Mouse (Mus musculus) ovary, postnatal 10 days (tissue): ENCODE data around the gene Dctn1.

Experiments used
- DNase-seq: peaks from one replicate; pipeline ENCODE4 v3.0.0; 2022; ENCODE audit warnings: low spot score

Dctn1 gene

DNA sequence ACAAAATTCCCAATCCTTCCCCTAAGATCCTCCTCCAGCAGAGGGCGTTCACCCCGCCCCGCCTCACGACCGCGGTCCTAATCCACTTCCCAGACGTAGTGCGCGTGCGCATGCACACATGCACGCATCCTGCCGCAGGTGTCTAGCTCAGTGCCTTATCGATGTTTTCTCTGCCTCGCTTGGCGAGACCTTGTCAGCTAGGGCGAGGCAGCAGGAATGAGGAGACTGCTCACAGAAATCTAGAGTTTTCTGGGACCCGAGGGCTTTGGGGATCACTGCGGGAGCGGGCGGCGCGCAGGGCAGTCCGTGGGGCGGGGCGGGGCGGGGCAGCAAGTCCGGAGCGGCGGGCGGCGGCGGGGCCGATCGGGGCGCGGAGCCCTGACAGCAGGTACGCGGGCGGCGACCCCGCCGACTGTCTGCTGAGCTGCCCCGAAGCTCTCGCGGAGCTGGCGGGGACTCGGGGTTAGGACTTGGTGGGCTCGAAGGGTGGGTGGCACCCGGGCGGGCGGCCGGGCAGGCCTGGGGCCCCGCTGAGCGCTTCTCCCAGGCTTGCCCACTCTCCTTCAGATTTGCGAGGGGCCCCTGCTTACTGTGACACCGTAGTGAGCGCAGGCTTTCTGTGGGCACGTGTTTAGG lies at the start of gene Dctn1:
Gene Dctn1 (plus strand): TSS at position 314 of the 636 bp plus-strand sequence.
- peak; percentile 94 for DNase-seq

DNA sequence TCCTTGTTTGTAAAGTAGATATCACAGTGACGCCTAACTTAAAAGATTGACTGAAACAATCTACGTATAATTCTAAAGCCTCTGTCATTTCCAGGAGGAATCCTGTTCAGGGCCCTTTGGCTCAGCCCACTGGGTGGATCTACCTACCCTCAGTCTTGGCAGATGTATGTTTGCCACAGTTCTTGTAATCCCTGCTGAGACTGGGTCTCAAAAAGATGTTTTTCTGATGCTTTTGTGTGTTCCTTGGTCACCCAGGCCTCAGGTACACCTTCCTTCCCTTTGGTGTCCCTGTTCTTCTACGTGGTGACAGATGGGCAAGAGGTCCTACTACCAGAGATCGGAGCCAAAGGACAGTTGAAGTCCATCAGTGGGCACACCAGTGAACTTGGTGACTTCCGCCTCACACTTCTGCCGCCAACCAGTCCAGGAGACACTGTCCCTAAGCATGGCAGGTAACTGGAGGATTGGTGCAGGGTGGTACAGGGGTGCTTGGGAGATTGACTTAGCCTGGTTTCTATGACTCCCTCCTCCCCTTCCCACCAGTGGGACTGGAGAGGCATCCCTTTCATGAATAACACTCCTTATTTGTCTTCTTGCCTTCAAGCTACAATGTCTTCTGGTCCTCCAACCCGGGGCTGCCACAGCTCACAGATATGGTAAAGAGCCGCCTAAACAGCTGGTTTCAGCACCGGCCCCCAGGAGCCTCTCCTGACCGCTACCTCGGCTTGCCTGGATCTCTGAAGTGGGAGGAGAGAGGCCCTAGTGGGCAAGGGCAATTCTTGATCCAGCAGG lies 49.2 kb upstream of the Dctn1 start:
- DNase-seq = no peak

DNA sequence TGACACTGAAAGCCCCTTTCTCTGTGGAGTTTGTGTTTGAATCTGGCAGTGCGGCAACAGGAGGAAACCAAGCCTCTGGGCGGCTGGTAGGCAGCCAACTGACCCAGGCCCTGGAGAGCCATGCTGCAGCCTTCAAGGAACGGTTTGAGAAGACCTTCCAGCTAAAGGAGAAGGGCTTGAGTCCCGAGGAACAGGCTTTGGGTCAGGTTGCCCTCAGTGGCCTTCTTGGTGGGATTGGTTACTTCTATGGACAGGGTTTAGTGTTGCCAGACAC lies 48.6 kb upstream of the Dctn1 start:
- no peak for DNase-seq

DNA sequence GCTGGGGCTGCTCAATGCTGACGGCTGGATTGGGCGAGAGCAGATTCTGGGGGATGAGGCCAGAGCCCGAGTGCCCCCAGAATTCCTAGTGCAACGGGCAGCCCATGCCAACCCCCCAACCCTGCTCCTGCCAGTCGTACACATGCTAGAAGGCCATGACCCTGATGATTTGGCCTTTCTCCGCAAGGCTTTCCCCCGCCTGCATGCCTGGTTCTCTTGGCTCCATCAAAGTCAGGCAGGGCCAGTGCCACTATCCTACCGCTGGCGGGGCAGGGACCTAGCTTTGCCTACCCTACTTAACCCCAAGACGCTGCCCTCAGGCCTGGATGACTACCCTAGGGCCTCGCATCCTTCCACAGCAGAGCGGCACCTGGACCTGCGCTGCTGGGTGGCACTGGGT lies 48.1 kb upstream of the Dctn1 start:
- DNase-seq = no peak

DNA sequence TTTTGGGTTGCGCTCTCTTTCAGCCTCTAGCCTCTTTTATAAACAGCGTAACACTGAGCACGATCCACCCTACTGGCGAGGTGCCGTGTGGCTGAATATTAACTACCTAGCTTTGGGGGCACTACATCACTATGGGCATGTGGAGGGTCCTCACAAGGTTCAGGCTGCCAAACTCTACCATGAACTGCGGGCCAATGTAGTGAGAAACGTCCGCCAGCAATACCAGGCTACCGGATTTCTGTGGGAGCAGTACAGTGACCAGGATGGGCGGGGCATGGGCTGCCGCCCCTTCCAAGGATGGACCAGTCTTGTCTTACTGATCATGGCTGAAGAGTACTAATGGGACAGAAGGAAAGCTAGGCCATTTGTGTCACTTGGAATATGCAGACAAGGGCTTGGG lies 47.4 kb upstream of the Dctn1 start:
- DNase-seq = no peak

DNA sequence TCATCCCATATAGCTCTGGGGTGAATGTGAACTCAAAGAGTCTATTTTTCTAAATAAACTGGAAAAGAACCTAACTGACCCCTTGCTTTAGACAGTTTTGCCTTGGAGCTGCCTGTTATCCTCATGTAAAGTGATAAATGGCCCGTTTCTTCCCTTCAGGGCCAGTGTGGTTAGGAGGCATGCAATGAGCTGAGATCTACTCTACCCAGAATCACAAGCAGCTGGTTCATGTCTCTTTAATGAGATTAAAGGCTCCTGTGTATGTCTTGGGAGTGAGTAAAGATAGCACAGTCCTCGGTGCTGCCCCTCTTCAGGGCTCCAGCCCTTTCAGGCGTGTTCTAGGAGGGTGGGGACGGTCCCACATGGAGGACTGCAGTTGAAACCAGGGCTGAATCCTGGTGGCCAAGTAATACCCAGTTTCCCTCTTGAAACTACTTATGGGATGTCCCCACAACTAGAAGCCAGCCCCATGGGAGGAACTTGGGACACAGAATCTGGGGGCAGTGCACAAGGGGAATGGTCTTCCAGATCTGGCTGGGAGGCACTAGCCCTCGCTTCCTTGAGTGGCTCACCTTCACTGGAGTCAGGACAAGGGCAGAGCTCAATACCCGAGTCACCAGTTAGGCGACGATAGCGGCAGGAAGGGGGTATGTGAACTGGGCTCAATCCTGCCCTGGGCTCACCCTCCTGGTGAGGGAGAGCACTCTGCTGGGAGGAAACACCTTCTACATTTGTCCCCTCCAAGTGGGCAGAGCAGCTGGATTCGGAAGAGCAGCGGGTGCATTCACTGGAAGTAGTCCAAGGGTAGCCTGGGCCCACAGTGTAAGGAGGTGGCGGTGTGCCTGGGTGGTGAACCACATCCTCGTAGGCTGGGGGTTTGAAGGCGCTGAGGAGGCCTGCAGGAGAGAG lies 46.6 kb upstream of the Dctn1 start:
- no peak for DNase-seq

DNA sequence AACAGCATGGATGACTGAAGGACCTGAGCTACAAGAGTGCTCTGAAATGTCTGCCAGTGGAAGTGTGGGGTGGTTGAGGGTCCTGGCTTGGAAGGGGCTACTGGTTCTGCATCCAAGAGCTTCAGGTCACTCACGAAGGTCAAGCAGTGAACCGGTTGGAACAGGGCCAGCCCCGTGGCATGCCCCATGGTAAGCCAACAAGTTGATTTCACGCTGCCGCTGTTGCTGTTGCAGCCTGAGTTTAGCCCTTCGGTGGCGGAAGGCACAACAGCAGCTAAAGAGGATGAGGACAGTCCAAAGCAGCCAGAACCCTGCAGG lies 46.0 kb upstream of the Dctn1 start:
- DNase-seq = no peak

DNA sequence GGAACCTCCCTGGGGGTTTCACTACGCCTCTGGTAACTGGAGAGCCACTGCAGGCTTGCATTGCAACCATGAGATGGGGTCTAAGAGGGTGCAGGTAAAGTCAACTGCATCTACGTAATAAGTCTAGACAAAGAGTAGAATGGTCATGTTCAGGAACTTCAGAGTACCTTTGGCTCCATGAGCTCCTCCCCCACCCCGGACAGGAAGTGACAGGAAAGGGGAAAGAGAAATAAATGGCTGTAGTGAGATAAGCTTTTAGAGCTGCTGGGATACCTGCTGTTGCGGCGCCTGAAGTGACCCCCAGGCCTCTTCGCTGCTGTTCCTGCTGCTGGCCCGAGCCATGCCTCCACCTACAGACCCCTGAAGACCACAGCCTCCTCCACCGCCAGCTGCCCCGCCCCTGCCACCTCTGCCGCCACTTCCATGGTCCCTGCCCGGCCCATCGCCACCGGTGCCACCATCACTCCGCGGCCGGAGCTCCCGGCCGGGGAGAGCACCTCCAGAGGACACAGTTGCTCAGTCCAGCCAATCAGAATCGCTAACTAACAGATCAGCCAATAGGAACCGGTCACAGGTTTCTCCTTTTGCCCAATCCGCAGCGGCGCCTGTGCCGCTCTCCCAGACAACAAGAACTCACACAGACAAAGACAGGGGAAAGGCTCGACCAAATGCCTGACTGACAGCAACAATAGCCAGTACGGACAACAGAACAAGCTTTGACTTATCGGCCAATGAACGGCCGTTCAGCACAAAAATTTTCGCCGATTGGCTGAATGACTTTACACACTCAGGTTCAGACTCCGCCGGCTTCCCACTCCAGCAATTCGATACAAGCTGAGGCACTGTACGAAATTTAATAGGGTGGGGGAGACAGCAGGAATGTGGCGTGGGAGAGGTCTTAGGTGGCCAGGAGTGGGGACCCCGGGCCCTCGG lies 44.5 kb upstream of the Dctn1 start, which contains the start of gene Wbp1:
Gene Wbp1 (minus strand): TSS at position 630 of the 933 bp plus-strand sequence.
- DNase-seq = peak; percentile 81

DNA sequence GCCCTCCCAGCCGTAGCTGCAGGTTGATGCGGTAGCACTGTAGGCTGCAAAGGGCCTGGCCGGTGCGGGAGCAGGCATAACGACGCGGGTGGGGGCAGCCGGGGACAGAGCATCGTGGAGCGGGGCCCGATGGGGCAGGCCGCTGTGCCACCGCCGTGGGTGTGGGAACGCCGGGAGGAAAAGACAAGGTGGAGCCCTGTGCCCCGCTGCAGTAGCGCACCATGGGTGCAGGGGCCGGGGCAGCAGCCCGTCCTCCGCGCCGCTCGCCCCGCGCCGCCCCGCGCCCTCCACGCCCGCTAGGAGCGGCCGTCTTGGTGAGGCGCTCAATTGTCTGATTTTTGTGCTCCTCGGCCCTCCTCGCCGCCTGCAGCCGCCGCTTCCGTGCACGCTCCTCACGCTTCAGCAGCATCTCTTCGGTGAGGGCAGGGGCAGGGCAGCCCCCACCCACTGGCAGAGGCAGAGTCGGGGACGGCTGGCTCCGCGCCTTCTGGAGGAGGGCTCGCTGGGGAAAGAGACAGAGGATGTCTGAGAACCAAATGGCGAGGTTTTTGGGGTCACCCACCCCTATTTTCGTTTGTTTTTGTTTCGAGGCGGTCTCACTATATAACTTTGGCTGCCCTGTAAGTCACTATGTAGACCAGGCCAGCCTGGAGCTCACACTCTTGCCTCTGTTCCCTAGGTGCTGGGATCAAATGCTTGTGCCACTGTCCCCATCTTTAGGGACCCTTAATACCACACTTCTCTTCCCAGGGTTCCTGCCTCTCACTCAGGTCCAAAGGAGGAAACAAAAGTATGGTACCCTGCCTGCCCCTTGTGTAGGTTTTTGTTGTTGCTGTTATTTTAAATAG lies 43.6 kb upstream of the Dctn1 start:
- DNase-seq = no peak

DNA sequence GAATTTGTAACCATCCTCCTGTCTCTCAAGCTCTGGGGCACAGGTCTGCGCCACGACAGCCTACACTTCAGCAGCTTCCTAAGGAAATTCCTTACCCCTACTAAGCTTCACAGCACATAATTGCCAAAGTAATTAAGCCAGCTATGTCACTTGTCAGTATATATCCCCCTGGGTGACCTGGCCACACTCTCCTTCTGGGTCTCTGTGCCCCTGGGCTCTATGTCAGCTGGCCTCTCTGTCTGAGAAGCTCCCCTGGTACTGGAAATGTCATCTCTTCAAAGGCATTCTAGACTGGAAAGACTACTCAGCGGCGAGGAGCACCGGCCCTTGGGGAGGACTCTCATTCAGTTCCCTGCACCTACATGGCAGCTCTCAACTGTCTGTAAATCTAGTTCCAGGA lies 42.8 kb upstream of the Dctn1 start:
- DNase-seq = no peak

DNA sequence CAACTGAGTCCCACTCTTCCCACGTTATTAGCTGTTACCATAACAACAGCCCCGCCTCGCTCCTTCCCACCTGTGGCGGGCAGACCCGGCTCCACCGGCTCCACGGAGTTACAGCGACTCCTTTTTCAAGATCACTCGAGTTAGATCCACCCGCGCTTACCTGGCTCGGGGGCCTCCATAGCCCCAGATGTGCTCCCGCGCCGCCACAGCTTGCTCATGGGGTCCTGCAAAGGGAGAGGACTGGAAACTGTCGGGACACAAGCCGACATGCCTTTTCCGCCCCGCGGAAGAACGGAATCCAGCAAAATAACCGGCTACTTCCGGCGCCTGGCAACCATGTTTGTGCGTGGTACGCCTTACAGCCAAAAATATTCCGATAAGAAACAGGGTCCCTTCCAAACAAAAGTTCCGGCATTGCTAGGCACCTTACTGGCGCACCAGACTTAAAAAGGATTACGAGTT lies 40.8 kb upstream of the Dctn1 start:
- DNase-seq = peak; percentile 79

DNA sequence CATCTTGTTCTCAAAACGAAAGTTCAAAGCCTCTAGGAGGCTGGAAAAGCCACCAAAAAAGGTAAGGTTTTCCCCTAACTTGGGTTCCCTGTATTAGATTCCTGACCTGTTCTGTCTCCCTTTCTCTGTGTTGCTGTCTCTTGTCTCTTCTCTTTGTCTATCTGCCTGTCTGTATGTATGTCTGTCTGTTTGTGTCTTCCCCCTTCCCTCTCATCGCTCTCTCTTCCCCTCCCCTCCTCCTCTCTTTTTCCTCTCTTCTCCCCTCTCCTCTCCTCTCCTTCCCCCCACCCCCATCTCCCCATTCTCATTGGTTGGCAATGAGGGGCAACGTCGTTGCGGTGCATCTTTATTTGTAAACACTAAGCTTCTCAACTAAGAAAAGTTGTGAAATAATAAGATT lies 40.4 kb upstream of the Dctn1 start, which contains the start of gene Ino80b:
Gene Ino80b (minus strand): TSS at position 101 of the 400 bp plus-strand sequence.
- DNase-seq = no peak

DNA sequence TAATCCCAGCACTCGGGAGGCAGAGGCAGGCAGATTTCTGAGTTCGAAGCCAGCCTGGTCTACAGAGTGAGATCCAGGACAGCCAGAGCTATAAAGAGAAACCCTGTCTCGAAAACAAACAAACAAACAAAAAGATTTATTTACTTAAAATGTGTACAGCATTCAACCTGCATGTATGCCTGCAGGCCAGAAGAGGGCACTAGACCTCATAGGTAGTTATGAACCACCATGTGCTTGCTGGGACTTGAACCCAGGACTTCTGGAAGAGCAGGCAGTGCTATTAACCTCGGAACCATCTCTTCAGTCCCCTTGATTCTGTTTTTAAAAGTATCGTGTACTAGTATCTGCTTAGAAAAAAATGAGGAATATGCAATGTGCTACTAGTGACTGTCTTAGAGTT lies 38.3 kb upstream of the Dctn1 start:
- DNase-seq = no peak

DNA sequence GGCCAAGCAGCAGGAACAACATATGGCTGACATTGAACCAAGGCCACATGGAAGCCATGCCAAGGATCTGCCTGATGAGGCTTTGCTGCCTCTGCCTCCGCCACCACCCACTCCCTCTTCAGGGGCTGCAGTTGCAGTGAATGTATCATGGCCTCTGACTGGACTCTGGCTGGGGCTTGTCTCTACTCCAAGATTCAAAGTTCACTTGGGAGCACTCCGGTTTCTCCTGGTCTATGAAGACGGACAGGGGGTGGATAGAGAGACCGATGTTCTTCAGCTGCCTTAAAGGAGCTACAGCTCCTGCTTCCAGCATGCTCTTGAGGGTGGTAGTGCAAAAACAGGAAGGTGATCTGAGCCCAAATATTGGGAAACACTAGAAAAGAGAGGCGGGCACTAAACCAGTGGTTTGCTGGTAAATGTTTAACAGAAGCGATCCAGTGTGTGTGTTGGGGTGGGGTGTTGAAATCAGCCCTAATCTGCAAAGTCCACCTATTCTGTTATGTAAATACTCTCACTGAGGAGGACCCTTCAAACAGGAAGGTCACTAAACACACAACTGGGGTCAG lies 34.2 kb upstream of the Dctn1 start:
- no peak for DNase-seq

DNA sequence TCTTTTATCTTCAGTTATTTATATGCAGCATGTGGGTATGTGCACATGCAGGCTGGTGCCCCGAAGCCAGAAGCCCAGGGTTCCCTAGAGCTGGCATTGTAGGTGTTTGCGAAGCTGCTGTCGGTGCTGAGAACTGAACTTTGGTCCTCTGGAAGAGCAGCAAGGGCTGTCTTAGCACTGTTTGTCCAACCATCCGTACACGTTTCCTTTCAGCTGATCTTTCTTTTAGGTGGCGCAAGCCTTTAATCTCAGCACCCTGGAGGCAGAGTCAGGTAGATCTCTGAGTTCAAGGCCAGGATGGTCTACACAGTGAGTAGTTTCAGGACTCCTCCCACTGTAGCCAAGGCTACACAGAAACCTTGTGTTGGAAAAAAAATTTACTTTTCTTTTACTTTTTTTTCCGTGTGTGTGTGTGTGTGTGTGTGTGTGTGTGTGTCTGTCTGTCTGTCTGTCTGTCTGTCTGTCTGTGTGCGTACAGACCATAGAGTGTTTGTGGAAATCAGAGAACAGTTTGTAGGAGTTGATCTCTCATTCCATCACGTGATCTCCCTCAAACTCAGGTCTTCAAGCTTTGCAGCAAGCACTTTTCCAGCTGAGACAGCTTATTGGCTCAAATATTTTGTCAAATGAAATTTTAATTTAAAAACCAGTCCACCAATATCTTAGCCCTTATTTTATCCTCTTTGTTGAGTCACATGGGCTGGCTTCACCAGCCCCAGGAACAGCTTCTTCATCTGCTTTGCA lies 33.4 kb upstream of the Dctn1 start:
- DNase-seq = no peak

DNA sequence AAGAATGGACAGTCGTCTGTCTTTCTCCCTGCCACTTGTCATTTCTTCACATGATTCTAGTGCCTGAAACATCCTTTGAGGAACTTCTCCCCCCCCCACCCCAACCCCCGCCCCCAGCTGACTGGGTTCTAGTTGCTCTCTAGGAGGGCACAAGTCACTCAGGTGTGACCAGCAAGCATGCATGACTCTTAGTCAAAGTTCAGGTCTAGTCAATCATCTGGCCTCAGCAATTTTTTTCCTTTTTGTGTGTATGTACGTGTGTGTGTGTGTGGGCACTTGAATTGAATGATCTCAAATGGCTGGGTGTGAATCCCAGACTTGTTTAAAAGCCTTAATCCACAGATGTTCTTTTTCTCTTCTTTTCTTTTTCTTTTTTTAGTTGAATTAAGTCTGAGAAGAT lies 31.5 kb upstream of the Dctn1 start:
- no peak for DNase-seq

DNA sequence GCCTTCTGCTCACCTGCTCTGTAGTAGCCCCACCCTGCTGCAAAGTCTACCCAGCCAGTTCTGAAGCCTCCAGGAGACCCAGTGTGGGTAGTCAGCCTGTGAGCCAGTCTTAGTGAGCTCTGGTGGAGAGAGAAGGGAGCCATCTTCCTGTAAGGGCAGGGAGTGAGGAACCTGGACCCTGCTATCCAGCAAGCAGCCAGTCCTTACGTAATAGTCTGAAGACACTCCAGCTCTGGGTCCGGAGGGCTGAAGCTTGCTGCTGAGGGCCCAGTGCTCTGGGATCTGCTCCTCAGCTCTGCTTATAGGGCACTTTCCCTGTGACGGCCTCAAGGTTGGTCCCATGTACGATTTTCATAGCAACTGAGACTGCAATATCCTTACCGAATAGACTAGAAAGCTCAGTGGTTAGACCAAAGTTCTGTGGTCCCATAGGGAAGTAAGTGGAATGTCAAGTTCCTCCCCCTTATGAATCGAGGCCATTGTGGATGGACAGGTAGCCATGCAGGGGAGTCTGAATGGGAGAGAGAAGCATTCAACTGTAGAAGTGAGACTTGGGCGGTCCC lies 30.7 kb upstream of the Dctn1 start, which contains the start of gene Rtkn:
Gene Rtkn (plus strand): TSS at position 513 of the 563 bp plus-strand sequence.
- no peak for DNase-seq

DNA sequence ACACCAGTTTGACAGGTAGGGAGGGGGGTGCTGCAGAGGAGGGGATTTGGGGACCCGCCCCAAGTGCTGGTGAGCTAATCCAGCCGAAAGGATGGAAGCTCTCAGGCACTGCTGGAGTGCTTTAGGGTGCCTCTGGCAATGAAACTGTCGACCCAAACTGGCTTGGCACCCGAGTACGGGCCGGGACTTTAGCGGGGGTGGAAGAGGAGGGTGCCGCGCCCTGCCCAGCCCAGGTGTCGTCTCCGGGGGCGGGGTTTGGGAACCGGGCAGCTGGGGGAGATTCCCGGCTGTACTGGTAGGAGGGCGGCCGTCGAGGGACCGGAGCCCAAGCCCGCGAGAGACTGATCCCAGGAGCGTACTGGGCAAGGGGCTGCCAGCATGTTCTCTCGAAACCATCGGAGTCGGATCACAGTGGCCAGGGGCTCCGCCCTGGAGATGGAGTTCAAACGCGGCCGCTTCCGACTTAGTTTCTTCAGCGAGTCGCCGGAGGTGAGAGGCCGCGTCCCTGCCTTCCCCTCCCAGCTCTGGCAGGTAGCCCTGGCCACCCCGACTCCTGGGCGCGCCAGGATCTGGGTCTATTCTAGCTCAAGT lies 30.1 kb upstream of the Dctn1 start:
- DNase-seq = no peak
